Mouse (Mus musculus): ENCODE data around the gene Prickle3. TPM values are rescaled to one million over a fixed set of nuclear protein-coding genes. Genes with fewer than 3 reads are reported as not detected.

The Prickle3 gene
- total and polyA plus RNA-seq, 2 experiments from 2014 or later, result 8.1 to 9.2 TPM

DNA sequence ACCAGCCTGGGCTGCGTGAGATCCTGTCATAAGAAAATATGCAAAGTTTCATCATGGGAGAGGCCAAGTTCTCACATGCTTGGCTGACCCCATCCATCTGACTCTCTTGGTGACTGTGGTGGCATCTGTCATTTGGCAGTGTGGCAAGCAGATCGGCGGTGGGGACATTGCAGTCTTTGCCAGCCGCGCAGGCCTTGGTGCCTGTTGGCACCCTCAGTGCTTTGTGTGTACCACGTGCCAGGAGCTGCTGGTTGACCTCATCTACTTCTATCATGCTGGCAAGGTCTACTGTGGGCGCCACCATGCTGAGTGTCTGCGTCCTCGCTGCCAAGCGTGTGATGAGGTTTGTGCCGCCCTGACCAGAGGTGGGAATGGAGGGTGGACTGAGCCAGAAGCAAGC is 7.7 kb downstream of the Prickle3 start:
- Histone ChIP-seq H3K4me1 (ENCODE audit: control insufficient read depth, insufficient read depth) (peaks cover 2% of the 10 kb centered on the region; the same call in 1 of the 2 replicates), H3K27me3 (ENCODE audit: control insufficient read depth, insufficient read depth, low read length) (no peaks in the 10 kb centered on the region), H3K9ac (replicated peaks; ENCODE audit: low read depth, low read length) (no peak overlapping the region), H3K27ac (ENCODE audit: low read depth) (no peak overlapping the region), H3K36me3 (replicated peaks; ENCODE audit: control insufficient read depth, insufficient read depth, low read length) (peaks cover 34% of the 10 kb centered on the region), H3K4me3 (ENCODE audit: low read depth, low read length) (no peak overlapping the region), H3K9me3 (replicated peaks; ENCODE audit: control insufficient read depth, low read length) (no peaks in the 10 kb centered on the region), H3K4me2 (ENCODE audit: low read depth, low read length) (no peak overlapping the region)
- no peak for TF ChIP-seq EP300 (IDR thresholded peaks at IDR 0.05; ENCODE audit: low read depth)
- no peak for TF ChIP-seq CTCF (IDR thresholded peaks at IDR 0.05; ENCODE audit: low read depth)
- ATAC-seq (ENCODE audit: insufficient read depth, low read depth), result no peak
- no peak for DNase-seq (ENCODE audit: low spot score)
- 78% methylated on average over 11 of the region's 11 CpGs for WGBS

DNA sequence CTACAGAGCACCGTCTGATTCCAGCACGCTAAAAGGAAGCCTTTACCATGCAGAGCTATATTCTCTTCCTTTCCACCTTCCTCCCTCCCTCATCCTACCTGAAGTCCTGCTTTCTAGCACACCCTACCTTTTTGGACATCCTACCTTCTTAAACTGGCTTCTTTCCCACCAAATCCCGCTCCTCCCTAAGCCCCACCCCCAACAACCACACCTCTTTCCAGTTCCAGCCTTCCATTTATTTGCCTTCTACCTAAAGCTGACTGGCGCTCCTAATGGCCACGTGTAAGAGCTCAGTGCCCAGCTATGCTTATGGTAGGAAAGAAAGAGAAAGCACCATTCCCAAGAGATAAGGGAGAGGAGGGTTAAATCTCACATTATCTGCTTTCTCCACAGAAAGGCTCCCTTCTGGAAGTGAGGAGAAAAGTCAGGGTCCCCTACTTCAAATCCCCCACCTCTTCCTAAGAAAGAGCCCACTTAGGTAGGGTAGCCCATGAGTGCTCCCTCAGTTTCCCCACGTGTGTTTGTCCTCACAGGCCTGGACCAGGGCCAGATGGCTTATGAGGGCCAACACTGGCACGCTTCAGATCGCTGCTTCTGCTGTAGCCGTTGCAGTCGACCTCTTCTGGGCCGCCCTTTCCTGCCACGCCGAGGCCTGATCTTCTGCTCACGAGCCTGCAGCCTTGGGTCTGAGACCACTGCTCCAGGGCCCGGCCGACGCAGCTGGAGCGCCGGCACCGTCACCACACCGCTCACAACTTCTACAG is 8.9 kb downstream of the Prickle3 start:
- 63% methylated on average over 21 of the region's 21 CpGs for whole genome bisulfite sequencing
- Histone ChIP-seq H3K4me2 (ENCODE audit: low read depth, low read length) (no peak overlapping the region), H3K27ac (ENCODE audit: low read depth) (no peak overlapping the region), H3K9me3 (replicated peaks; ENCODE audit: control insufficient read depth, low read length) (no peaks in the 10 kb centered on the region), H3K4me1 (ENCODE audit: control insufficient read depth, insufficient read depth) (peaks cover 2% of the 10 kb centered on the region; the same call in 1 of the 2 replicates), H3K27me3 (ENCODE audit: control insufficient read depth, insufficient read depth, low read length) (no peaks in the 10 kb centered on the region), H3K9ac (replicated peaks; ENCODE audit: low read depth, low read length) (no peak overlapping the region), H3K36me3 (replicated peaks; ENCODE audit: control insufficient read depth, insufficient read depth, low read length) (peaks cover 34% of the 10 kb centered on the region), H3K4me3 (ENCODE audit: low read depth, low read length) (no peak overlapping the region)
- TF ChIP-seq CTCF (IDR thresholded peaks at IDR 0.05; ENCODE audit: low read depth), result no peak
- TF ChIP-seq EP300 (IDR thresholded peaks at IDR 0.05; ENCODE audit: low read depth), result no peak
- no peak for ATAC-seq (ENCODE audit: insufficient read depth, low read depth)
- DNase-seq (ENCODE audit: low spot score), result no peak

DNA sequence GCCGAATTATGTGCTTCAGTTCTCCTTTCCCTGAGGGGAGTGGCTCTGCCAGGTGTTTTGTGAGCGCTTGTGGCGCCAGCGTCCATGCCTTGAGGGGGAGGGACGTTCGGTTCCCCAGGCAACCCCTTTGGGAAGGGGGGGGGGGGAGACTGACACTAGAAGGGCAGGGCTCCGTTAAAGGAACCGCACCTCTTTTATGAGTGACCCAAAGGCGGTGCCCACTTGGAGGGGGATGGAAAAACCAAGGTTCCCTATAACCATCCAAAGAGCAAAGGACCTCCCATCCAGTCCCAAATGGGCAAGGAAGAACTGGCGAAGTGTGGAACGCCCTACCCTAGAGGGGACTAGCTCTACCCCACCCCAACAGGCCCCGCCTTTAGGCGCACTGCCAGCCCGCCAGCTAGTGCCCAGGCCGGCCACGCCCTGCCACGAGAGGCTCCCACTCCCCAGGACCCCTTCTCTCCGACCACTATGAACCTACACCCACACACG is 13.4 kb downstream of the Prickle3 start:
- H3K4me2 ChIP-seq (ENCODE audit: low read depth, low read length), result peak overlapping the region; percentile 69
- DNase-seq (ENCODE audit: low spot score), result no peak
- H3K36me3 ChIP-seq (replicated peaks; ENCODE audit: control insufficient read depth, insufficient read depth, low read length), result peaks cover 21% of the 10 kb centered on the region
- H3K9me3 ChIP-seq (replicated peaks; ENCODE audit: control insufficient read depth, low read length), result no peaks in the 10 kb centered on the region
- TF ChIP-seq CTCF (IDR thresholded peaks at IDR 0.05; ENCODE audit: low read depth), result no peak
- no peak for TF ChIP-seq EP300 (IDR thresholded peaks at IDR 0.05; ENCODE audit: low read depth)
- 0 out of 2 replicates have a peak, but pooled peaks cover 12% of the 10 kb centered on the region for H3K4me1 ChIP-seq (ENCODE audit: control insufficient read depth, insufficient read depth)
- peak; percentile 78 for ATAC-seq (ENCODE audit: insufficient read depth, low read depth)
- 22% methylated on average over 19 of the region's 19 CpGs for WGBS
- no peaks in the 10 kb centered on the region for H3K27me3 ChIP-seq (ENCODE audit: control insufficient read depth, insufficient read depth, low read length)
- peak overlapping the region; percentile 82 for H3K27ac ChIP-seq (ENCODE audit: low read depth)
- H3K9ac ChIP-seq (replicated peaks; ENCODE audit: low read depth, low read length), result peak overlapping the region; percentile 70
- H3K4me3 ChIP-seq (ENCODE audit: low read depth, low read length), result peak overlapping the region; percentile 63

DNA sequence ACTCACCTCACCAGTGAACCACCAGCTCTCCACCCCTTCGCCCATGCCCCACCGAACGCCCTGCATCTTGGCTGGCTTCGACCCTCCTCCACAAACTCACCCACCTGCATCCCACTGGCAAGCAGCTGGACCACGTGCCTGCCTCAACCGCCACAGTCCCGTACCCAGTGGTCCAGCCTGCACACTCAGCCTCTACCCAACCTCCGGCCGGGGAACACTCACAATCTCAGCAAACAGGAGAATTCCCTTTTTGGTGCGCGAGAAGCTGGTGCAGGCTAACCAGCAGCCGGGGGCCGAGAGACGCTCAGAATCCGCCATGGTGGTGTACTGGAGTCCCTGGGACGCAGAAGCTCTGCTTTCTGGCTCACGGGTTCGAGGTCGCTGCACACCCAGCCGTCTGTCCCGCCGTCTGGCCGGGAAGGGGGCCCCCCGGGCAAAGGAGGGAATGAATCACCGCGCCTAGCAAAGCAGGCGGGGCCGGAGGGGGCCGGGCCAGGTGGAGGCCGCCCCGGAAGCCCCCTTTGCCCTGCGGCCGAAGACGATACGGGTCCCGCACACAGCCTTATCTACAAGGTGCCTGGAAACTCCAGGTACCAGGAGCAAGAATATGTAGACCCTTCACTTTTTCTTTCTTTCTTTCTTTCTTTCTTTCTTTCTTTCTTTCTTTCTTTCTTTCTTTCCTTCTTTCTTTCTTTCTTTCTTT is 14.0 kb downstream of the Prickle3 start, which contains the start of gene Plp2:
Gene Plp2, minus strand, starts transcription at position 470 of the 703 bp plus-strand sequence.
- DNase-seq (ENCODE audit: low spot score), result no peak
- no peaks in the 10 kb centered on the region for H3K9me3 ChIP-seq (replicated peaks; ENCODE audit: control insufficient read depth, low read length)
- no peaks in the 10 kb centered on the region for H3K27me3 ChIP-seq (ENCODE audit: control insufficient read depth, insufficient read depth, low read length)
- H3K4me2 ChIP-seq (ENCODE audit: low read depth, low read length), result peak within 1 kb of the TSS; percentile 69
- peak within 1 kb of the TSS; percentile 70 for H3K9ac ChIP-seq (replicated peaks; ENCODE audit: low read depth, low read length)
- H3K4me3 ChIP-seq (ENCODE audit: low read depth, low read length), result peak within 1 kb of the TSS; percentile 63
- WGBS, result 22% methylated on average over 23 of the region's 36 CpGs
- peak within 1 kb of the TSS; percentile 82 for H3K27ac ChIP-seq (ENCODE audit: low read depth)
- H3K36me3 ChIP-seq (replicated peaks; ENCODE audit: control insufficient read depth, insufficient read depth, low read length), result peaks cover 21% of the 10 kb centered on the region
- TF ChIP-seq CTCF (IDR thresholded peaks at IDR 0.05; ENCODE audit: low read depth) (no peak), EP300 (IDR thresholded peaks at IDR 0.05; ENCODE audit: low read depth) (no peak)
- 0 out of 2 replicates have a peak, but pooled peaks cover 12% of the 10 kb centered on the region for H3K4me1 ChIP-seq (ENCODE audit: control insufficient read depth, insufficient read depth)
- ATAC-seq (ENCODE audit: insufficient read depth, low read depth), result peak; percentile 49

DNA sequence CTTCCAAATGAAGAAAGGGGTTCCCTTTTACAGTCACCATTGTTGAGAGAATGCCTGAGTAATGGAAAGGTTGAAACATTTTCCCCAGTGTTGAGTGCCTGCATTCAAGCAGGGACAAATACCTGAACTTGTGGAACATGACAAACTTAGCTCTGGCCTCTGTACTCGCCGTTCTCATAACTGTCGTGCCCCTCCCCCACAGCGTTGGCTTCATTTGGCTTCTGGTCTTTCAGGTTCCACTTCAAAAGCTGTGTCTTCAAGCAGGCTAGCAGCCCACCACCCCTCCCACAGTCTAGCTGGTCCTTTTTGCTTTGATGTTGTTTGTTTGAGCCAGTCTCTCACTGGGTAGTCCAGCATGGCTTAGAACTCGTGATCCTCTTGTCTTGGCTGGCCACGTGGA is 15.7 kb downstream of the Prickle3 start:
- no peak overlapping the region for H3K4me3 ChIP-seq (ENCODE audit: low read depth, low read length)
- H3K9me3 ChIP-seq (replicated peaks; ENCODE audit: control insufficient read depth, low read length), result no peaks in the 10 kb centered on the region
- WGBS, result 40% methylated on average over 6 of the region's 6 CpGs
- peaks cover 8% of the 10 kb centered on the region for H3K36me3 ChIP-seq (replicated peaks; ENCODE audit: control insufficient read depth, insufficient read depth, low read length)
- H3K4me2 ChIP-seq (ENCODE audit: low read depth, low read length), result no peak overlapping the region
- DNase-seq (ENCODE audit: low spot score) (no peak), ATAC-seq (ENCODE audit: insufficient read depth, low read depth) (no peak)
- no peak overlapping the region for H3K27ac ChIP-seq (ENCODE audit: low read depth)
- TF ChIP-seq CTCF (IDR thresholded peaks at IDR 0.05; ENCODE audit: low read depth) (no peak), EP300 (IDR thresholded peaks at IDR 0.05; ENCODE audit: low read depth) (no peak)
- no peak overlapping the region for H3K9ac ChIP-seq (replicated peaks; ENCODE audit: low read depth, low read length)
- 0 out of 2 replicates have a peak, but pooled peaks cover 12% of the 10 kb centered on the region for H3K4me1 ChIP-seq (ENCODE audit: control insufficient read depth, insufficient read depth)
- no peaks in the 10 kb centered on the region for H3K27me3 ChIP-seq (ENCODE audit: control insufficient read depth, insufficient read depth, low read length)
